Mouse (Mus musculus) thymus, adult 2 months (tissue): ENCODE results near the gene Ccdc188. TPM values are rescaled to one million over a fixed set of nuclear protein-coding genes. Genes with fewer than 3 reads are reported as not detected.
A peak's percentile ranks its signal among the peaks of the same experiment; 100 is the strongest.

ENCODE experiments used
- DNase-seq: peaks from one replicate; pipeline ENCODE4 v3.0.0; 2021
- H3K27ac ChIP-seq: fragments of 200-500 bp; 2 replicates; pipeline ENCODE4 v1.5.1; 2012; ENCODE audit warnings: low read length, control low read depth; ENCODE audit not compliant: control insufficient read depth, insufficient read depth
- H3K27me3 ChIP-seq: fragments of 200-500 bp; 2 replicates; pipeline ENCODE4 v1.6.1; 2012; ENCODE audit warnings: mild to moderate bottlenecking, low read length, moderate library complexity, mixed read lengths; ENCODE audit not compliant: control insufficient read depth, insufficient read depth
- H3K36me3 ChIP-seq: fragments of 200-500 bp; 2 replicates; pipeline ENCODE4 v1.6.1; 2012; ENCODE audit warnings: mild to moderate bottlenecking, low read length, moderate library complexity; ENCODE audit not compliant: control insufficient read depth, insufficient read depth
- H3K4me1 ChIP-seq: fragments of 200-500 bp; replicated peaks from 2 replicates; pipeline ENCODE4 v1.6.1; 2012; ENCODE audit warnings: low read length; ENCODE audit not compliant: control insufficient read depth, insufficient read depth
- H3K4me3 ChIP-seq: fragments of 200-500 bp; 2 replicates; pipeline ENCODE4 v1.5.1; 2012; ENCODE audit warnings: mild to moderate bottlenecking, low read length, control low read depth, moderate library complexity; ENCODE audit not compliant: control insufficient read depth, insufficient read depth
- CTCF ChIP-seq: fragments of 200-500 bp; IDR thresholded peaks from 2 replicates; pipeline ENCODE4 v1.5.1; 2012; ENCODE audit warnings: mild to moderate bottlenecking, control low read depth, low read length, moderate library complexity, borderline replicate concordance; ENCODE audit not compliant: control insufficient read depth, poor library complexity, insufficient read depth; ENCODE audit errors: extremely low read depth
- POLR2A ChIP-seq: fragments of 200-500 bp; IDR thresholded peaks from 2 replicates; pipeline ENCODE4 v1.6.1; 2012; ENCODE audit warnings: mild to moderate bottlenecking, low read length, control low read depth, moderate library complexity; ENCODE audit not compliant: control insufficient read depth, poor library complexity, insufficient read depth; ENCODE audit errors: extremely low read depth
- WGBS: fragments of 180-500 bp; shearing (Covaris S2); methylation state at CpG from one replicate; pipeline ENCODE4 v1.1.7; 2018; 5-methylcytosine and 5-hydroxymethylcytosine counted together
- polyA plus RNA-seq: library from polyadenylated mRNA; depleted of rRNA; stranded (reverse); fragments of >200 nt; gene quantifications from 2 replicates; pipeline ENCODE4 v1.2.3, GENCODE M21; 2012

Ccdc188 gene
- polyA plus RNA-seq, 1 experiment, result 0.08 TPM

DNA sequence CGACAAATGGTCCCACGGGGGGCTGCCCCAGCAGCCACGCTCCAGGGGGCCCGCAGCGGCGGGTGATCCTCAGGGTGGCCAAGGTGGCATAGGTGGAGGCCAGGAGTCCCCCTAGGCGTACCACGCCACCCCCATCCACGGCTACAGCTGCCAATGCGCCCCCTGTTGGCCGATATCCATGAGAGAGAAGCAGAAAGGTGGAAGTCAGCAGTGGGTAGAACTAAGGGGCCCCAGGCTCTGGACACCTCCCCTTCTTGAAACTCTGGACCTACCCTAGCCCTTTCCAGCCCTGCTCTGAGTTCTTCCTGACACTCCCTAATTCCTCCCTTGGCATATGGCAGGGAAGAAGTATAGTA, 3.8 kb downstream of the Ccdc188 start:
- 86% methylated on average over 11 of the region's 11 CpGs for WGBS
- no peaks in the 10 kb centered on the region for H3K27me3 ChIP-seq
- no peak overlapping the region for H3K4me3 ChIP-seq
- no peak overlapping the region for H3K27ac ChIP-seq
- no peak for DNase-seq
- TF ChIP-seq POLR2A (no peak), CTCF (peak; percentile 33; the same call in 1 of the 2 replicates)
- H3K4me1 ChIP-seq, result peaks cover 28% of the 10 kb centered on the region
- H3K36me3 ChIP-seq, result peaks cover 39% of the 10 kb centered on the region

DNA sequence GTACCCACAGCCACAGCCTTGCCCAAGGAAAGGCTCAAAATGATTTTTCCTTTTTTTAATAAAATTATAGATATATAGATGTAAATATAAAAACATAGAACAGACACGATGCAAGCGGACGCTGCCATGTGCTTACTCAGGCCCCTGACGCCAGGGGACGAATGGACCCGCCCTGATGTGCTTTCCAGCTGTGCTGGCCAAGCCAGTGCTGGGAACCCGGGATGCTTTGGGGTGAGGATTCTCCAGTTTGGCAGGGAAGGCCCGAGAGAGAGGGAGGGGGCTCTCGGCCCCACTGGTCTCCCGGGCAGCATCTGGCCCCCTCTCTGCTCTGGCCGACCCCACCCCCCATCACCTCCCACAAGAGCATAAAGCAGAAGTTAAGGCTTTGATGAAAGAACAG, 4.5 kb downstream of the Ccdc188 start:
- no peak for DNase-seq
- Histone ChIP-seq H3K4me1 (peaks cover 28% of the 10 kb centered on the region), H3K27me3 (no peaks in the 10 kb centered on the region), H3K36me3 (peaks cover 44% of the 10 kb centered on the region), H3K27ac (no peak overlapping the region), H3K4me3 (no peak overlapping the region)
- no peak for TF ChIP-seq CTCF
- no peak for TF ChIP-seq POLR2A
- 86% methylated on average over 11 of the region's 11 CpGs for WGBS

DNA sequence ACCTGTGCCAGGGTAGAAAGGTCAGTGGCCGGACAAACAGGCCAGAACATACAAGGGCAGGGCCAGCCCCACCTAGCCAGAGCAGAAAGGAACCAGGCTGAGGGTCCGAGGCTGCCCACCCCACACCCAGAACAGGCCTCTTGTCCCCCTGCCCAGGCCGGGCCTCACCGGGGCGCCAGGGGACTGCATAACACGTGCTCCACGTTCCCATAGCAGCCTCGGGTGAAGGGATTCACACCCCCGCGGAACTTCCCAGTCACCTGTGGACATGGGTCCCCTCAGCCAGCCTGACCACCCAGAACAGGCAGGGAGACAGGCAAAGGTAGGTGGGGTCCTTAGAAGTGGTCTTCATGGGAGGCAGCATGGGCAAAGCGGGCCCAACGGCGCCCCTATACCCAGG, 9.5 kb downstream of the Ccdc188 start:
- Histone ChIP-seq H3K4me3 (no peak overlapping the region), H3K4me1 (peaks cover 36% of the 10 kb centered on the region), H3K27ac (no peak overlapping the region), H3K27me3 (no peaks in the 10 kb centered on the region), H3K36me3 (peaks cover 51% of the 10 kb centered on the region)
- TF ChIP-seq CTCF (no peak), POLR2A (no peak)
- DNase-seq, result no peak
- WGBS, result 98% methylated on average over 13 of the region's 13 CpGs

DNA sequence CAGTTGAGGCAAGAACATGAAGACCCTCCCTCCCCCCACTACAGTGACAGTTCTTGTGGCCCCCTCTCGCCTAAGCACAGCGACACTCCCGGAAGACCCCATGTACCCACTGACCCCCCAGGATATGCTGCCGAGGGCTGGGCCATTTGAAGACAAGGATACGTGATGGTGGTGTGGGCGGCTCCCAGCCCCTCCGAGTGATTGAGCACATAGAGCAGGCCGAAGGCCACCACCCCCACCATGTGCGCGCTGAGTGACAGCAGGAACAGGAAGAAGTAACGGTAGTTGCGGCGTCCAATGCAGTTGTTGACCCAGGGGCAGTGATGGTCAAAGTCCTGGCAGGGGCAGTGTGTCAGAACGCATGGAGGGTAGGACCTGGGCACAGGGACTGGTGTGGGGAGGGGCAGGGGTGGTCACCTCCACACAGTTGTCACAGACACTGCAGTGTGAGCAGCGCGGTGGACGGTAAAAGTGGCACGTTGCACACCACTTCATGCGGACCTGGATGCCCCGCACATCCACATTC, 10.3 kb downstream of the Ccdc188 start:
- Histone ChIP-seq H3K4me3 (no peak overlapping the region), H3K36me3 (peaks cover 46% of the 10 kb centered on the region), H3K27ac (no peak overlapping the region), H3K4me1 (peaks cover 40% of the 10 kb centered on the region), H3K27me3 (no peaks in the 10 kb centered on the region)
- TF ChIP-seq POLR2A (no peak), CTCF (no peak)
- 99% methylated on average over 20 of the region's 20 CpGs for WGBS
- no peak for DNase-seq

DNA sequence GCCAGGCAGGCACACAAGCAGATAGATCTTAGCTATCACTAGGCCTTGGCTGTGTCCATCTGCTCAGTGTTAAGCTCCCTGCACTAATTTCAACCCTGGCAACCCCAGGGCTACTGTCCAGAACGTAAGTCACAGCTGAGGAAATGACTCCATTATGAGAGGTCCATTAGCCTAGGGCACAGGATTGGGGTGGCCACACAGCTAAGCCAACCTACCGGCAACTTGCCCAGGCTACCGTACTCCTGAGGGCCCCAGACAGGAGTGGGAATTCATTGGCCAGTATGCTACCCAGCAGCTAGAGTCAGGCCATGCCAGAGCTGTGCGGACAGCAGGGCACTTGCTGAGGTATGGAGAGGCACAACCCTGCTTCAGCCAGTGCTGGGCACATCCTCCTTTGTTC, 11.2 kb downstream of the Ccdc188 start:
- WGBS, result 98% methylated on average over 4 of the region's 4 CpGs
- TF ChIP-seq CTCF (no peak), POLR2A (no peak)
- Histone ChIP-seq H3K27ac (no peak overlapping the region), H3K4me1 (peaks cover 47% of the 10 kb centered on the region), H3K4me3 (no peak overlapping the region), H3K36me3 (peaks cover 39% of the 10 kb centered on the region), H3K27me3 (no peaks in the 10 kb centered on the region)
- DNase-seq, result no peak

DNA sequence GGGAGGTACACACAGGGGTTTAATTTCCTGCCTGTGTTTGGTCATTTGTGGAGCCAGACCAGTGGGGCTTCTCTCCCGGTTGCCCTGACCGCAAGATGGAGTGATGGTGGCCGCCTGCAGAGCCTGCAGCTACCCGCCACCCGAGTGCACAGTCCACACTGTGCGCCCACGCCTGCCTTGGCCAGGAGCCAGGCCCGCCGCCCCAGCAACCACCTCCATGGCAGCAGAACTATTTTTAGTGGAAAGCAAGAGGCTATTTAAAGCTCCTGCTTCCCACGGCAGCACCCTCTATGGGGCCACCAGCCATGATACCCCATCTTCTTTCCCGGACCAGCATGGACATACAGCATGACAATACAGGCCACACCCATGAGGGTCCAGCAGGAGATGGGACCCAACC, 11.9 kb downstream of the Ccdc188 start:
- Histone ChIP-seq H3K4me3 (no peak overlapping the region), H3K36me3 (peaks cover 31% of the 10 kb centered on the region), H3K27ac (peak overlapping the region; percentile 63), H3K4me1 (peaks cover 54% of the 10 kb centered on the region), H3K27me3 (no peaks in the 10 kb centered on the region)
- DNase-seq, result no peak
- TF ChIP-seq POLR2A (no peak), CTCF (no peak)
- WGBS, result 37% methylated on average over 11 of the region's 11 CpGs

DNA sequence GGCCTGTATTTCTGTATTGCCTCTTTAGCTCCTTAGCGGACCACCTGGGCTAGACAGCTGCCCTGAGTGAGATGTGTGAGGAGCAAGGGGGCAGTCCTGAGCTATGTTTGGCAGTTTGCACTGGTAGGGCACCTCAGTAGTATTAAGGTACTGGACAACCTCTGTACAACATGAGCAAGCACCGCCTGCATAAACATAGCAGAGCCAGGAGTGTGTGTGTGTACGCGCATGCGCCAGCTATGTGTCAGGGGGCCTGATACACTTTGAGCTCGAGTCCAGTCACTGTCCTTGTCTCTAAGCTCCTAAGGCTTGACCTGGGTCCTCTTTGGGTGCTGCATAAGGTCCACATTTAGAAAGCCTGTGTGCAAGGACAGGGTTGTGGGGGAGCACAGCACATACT, 12.9 kb downstream of the Ccdc188 start:
- Histone ChIP-seq H3K36me3 (peaks cover 21% of the 10 kb centered on the region), H3K27ac (peak overlapping the region; percentile 63), H3K4me1 (peaks cover 58% of the 10 kb centered on the region), H3K27me3 (no peaks in the 10 kb centered on the region), H3K4me3 (no peak overlapping the region)
- DNase-seq, result no peak
- WGBS, result 87% methylated on average over 6 of the region's 6 CpGs
- TF ChIP-seq CTCF, result no peak
- TF ChIP-seq POLR2A, result no peak
